15 mouse cellular contexts compared by ENCODE assay signal in the genomic region with DNA sequence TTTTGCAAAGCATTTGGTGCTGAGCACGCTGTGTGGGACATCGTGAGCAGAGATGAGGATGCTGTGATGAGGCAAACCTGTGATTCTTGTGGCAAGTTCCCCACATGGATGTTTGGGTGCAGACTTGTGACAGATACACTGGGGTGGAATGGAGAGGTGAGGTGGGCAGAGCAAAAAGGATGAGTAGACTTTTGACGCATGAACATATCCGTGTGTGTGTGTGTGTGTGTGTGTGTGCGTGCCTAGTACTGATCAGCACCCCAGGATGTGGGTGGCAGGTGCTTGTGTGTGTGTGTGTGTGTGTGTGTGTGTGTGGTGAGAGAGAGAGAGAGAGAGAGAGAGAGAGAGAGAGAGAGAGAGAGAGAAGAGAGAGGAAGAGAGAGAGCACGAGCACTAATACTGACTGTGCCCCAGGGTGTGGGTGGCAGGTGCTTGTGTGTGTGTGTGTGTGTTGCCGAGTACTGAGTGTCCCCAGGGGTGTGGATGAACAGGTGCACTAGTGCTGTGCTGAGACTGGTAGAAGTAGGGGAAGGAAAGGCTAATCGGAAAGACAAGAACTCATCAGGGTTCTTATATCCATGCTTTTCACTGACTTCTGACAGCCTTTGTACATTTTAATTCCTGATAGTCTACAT. TPM values are rescaled to one million over a fixed set of nuclear protein-coding genes. Genes with fewer than 3 reads are reported as not detected.
DNase-seq lines count a peak whose midpoint lies in the region; TF ChIP-seq lines count a peak whose summit lies in the region.
"Had no signal": no experiment of that assay in that cellular context is flagged by ENCODE, and none has a peak within 500 bp of the region (broad histone marks: within the 10 kb centered on the region; RNA-seq: fewer than 3 reads in every experiment).

No protein-coding gene starts in this region.

- DNase-seq in left cerebral cortex, adult 2 months (ENCODE audit: extremely low spot score in 1 of 2, low spot score in 2 of 2) = peak; percentile 32 to 48
- DNase-seq in left cerebral cortex, adult 11 months (ENCODE audit: low spot score) = no peak
- peak; percentile 92 for DNase-seq in CD4-positive, CD25-positive, alpha-beta regulatory T cell, adult 2 months (ENCODE audit: low read depth, low spot score)
- peak; percentile 92 for DNase-seq in T-cell, adult 2 months (ENCODE audit: low spot score)
- peak; percentile 66 for DNase-seq in telencephalon, adult 2 months (ENCODE audit: low read depth, low spot score)
- DNase-seq in yolk sac, embryonic 10.5 days (ENCODE audit: low spot score) = no peak
- DNase-seq in adipocyte (ENCODE audit: low spot score) = no peak
- DNase-seq: adrenal gland, postnatal 36 days; cerebellum, adult 11 months; embryo, embryonic 11 days; heart, adult 2 months; heart, postnatal 14 days; kidney, adult 8-10 months; lung, postnatal 36 days had no signal

- intact Hi-C loops in left cerebral cortex, adult 2 months (cut with DNase I) = no loop called here

- TF ChIP-seq CTCF in left cerebral cortex, adult 2 months (IDR thresholded peaks at IDR 0.05) = no peak

- peak overlapping the region; percentile 71 for H3K27ac ChIP-seq in left cerebral cortex, adult 2 months
- H3K27ac ChIP-seq: heart, adult 2 months; limb, embryonic 12.5 days had no signal

- no peak overlapping the region for H3K4me3 ChIP-seq in left cerebral cortex, adult 2 months
- H3K4me3 ChIP-seq: heart, adult 2 months; limb, embryonic 12.5 days had no signal

RNA-seq across cellular contexts. Expression of a gene that starts 13.0 kb away (rescaled TPM):
- total RNA-seq in left cerebral cortex, adult 2 months (2021) = 100 to 1,000 TPM; 170 to 279 TPM

Comparison
In these comparisons a context has a peak if more than half of its experiments do, and no peak if none do; other contexts are left out.
1. DNase-seq: peak in left cerebral cortex, adult 2 months (2 of 2), CD4-positive, CD25-positive, alpha-beta regulatory T cell, adult 2 months (single experiment), T-cell, adult 2 months (single experiment) and telencephalon, adult 2 months (single experiment); none in left cerebral cortex, adult 11 months (single experiment), yolk sac, embryonic 10.5 days (single experiment) and adipocyte (single experiment).